Mouse (Mus musculus): ENCODE data around the gene Pbx1. TPM values are rescaled to one million over a fixed set of nuclear protein-coding genes. Genes with fewer than 3 reads are reported as not detected.

Pbx1 gene
- polyA plus RNA-seq, 1 experiment, result 332 TPM

DNA sequence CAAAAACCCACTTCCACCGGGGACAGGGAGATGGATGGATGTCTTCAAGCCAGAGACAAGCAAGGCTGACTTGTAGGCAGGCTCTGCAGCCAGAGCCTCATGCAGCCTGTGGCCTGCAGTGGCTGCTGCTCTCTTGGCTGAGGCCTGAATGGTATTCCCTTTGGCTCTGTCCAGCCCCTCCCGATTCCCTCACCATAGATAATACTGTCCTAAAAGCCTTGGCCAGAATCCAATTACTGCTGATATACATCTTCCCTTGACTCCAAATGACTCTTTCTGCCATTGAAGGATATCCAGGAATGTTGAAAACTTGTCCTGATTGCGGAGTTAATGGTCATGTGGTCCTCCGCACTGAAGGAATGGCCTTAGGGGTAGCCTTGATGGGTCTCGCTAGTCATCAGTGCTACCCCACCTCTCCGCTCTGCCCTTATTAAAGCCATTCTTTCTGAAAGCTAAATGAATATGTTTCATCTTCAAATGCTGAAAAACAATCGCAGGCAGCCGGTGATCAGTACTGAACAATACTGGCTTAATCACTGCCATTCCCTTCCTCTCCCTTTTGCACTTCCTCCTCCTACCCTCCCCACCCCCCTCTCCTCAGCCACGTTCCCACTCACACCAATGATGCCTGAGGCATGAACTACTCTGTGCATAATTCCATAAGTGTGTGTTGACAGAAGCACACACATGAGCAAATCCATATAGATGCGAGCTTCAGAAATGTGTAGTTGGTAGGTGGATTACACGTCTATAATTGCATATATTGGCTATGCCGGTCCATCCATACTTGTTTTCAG, 166.3 kb downstream of the Pbx1 start:
- 55% methylated on average over 12 of the region's 12 CpGs for WGBS
- Histone ChIP-seq H3K27ac (ENCODE audit: insufficient read depth, low read depth, low read length) (no peak overlapping the region), H3K4me3 (ENCODE audit: insufficient read depth, low read depth, low read length) (no peak overlapping the region), H3K4me1 (ENCODE audit: control insufficient read depth, insufficient read depth, low read length) (peaks cover 25% of the 10 kb centered on the region)
- TF ChIP-seq CTCF (IDR thresholded peaks at IDR 0.05; ENCODE audit: insufficient read depth, low read depth, low read length), result no peak
- no peak for TF ChIP-seq POLR2A (IDR thresholded peaks at IDR 0.05; ENCODE audit: insufficient read depth, low read depth, low read length)

DNA sequence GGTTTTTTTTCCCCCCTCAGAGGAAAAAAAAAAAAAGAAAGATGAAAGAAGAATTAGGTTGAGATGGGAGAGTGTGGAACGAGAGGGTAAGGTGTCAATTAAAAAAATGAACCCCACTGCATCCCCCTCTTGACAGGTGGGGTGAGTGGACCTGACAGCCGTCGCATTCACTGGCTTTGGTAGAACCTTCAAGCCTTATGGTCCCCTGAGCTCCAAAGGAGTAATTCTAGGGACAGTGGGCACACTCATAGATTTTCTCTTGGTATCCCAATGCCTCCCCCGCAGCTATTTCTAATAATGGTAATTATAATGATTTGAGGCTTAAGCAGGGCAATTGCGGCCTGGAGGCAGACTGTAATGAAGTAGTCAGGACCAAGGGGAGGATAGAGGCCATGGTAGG, 167.0 kb downstream of the Pbx1 start:
- WGBS, result 55% methylated on average over 5 of the region's 5 CpGs
- TF ChIP-seq POLR2A (IDR thresholded peaks at IDR 0.05; ENCODE audit: insufficient read depth, low read depth, low read length) (no peak), CTCF (IDR thresholded peaks at IDR 0.05; ENCODE audit: insufficient read depth, low read depth, low read length) (no peak)
- no peak overlapping the region for H3K4me3 ChIP-seq (ENCODE audit: insufficient read depth, low read depth, low read length)
- H3K4me1 ChIP-seq (ENCODE audit: control insufficient read depth, insufficient read depth, low read length), result peaks cover 28% of the 10 kb centered on the region
- no peak overlapping the region for H3K27ac ChIP-seq (ENCODE audit: insufficient read depth, low read depth, low read length)

DNA sequence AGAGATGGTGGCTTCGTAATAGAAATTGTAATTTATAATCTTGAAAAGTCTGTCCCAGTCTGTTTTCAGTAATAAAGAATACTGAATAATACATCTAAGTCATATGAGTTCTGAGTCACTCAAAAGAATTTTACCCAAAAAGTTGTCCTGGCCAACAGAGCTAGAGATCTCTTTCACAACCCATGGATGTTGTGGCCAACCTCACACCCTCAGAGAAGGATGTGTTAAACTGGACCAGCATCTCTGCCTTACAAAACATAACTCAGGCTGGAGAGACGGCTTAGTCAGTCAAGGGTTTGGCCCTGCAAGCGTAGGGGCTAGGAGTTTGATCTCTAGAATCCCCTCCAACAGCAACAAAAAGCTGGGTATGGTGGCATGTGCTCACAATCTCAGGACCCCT, 171.7 kb downstream of the Pbx1 start:
- Histone ChIP-seq H3K4me1 (ENCODE audit: control insufficient read depth, insufficient read depth, low read length) (peaks cover 15% of the 10 kb centered on the region), H3K27ac (ENCODE audit: insufficient read depth, low read depth, low read length) (no peak overlapping the region), H3K4me3 (ENCODE audit: insufficient read depth, low read depth, low read length) (no peak overlapping the region)
- TF ChIP-seq POLR2A (IDR thresholded peaks at IDR 0.05; ENCODE audit: insufficient read depth, low read depth, low read length) (no peak), CTCF (IDR thresholded peaks at IDR 0.05; ENCODE audit: insufficient read depth, low read depth, low read length) (no peak)
- 83% methylated on average over 3 of the region's 3 CpGs for WGBS

DNA sequence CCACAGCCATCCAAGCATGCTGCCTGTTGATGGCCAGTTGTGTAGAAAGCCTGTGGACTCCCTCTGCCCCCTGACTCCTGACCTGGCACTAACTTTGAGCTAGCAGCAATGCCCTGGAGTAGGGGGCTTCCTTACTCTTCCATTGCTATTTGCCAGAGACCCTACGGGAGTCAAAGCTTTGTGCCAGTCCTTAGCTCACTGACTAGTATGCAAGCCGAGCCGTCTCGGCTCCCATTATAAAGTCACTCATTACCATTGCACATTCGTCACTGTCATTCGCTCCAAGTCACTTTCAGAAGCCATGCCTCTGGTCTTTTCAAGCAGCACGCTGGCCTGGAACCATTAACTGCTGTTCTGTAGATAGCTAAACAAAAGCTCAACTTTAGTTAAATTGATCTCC, 173.2 kb downstream of the Pbx1 start:
- no peak overlapping the region for H3K4me3 ChIP-seq (ENCODE audit: insufficient read depth, low read depth, low read length)
- 54% methylated on average over 7 of the region's 7 CpGs for WGBS

DNA sequence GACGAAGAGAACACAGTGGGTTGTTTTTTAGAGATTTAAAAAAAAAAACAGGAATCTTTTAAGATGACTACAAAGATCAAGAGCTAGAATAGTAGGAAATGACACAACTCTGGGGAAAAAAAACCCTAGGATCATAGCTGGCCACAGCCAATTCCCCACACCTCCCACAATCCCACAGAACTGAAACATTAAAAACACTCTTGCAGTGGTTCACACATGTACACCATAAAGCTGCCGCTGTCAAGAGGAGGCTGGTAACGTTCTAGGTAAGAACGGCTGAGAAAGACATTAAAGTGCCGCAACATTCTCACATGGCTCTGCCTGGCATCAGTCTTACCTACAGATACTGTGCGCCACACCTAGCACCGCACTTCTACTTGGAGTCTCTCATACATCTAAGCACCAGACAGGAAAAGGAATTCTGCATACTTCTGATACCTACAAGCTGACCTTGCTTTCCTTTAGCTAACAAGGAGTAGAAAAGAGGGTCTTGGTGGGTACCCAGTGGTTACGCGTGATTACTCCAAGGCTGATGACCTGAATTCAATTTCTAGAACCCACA, 176.6 kb downstream of the Pbx1 start:
- WGBS, result 85% methylated on average over 9 of the region's 9 CpGs
- Histone ChIP-seq H3K4me1 (ENCODE audit: control insufficient read depth, insufficient read depth, low read length) (peaks cover 9% of the 10 kb centered on the region; the same call in 1 of the 2 replicates), H3K4me3 (ENCODE audit: insufficient read depth, low read depth, low read length) (no peak overlapping the region), H3K27ac (ENCODE audit: insufficient read depth, low read depth, low read length) (no peak overlapping the region)
- TF ChIP-seq POLR2A (IDR thresholded peaks at IDR 0.05; ENCODE audit: insufficient read depth, low read depth, low read length) (no peak), CTCF (IDR thresholded peaks at IDR 0.05; ENCODE audit: insufficient read depth, low read depth, low read length) (no peak)

More for the DNA sequence above, 173.2 kb downstream of the Pbx1 start:
- TF ChIP-seq POLR2A (IDR thresholded peaks at IDR 0.05; ENCODE audit: insufficient read depth, low read depth, low read length) (no peak), CTCF (IDR thresholded peaks at IDR 0.05; ENCODE audit: insufficient read depth, low read depth, low read length) (no peak)
- Histone ChIP-seq H3K27ac (ENCODE audit: insufficient read depth, low read depth, low read length) (no peak overlapping the region), H3K4me1 (ENCODE audit: control insufficient read depth, insufficient read depth, low read length) (peaks cover 10% of the 10 kb centered on the region; the same call in 1 of the 2 replicates)

DNA sequence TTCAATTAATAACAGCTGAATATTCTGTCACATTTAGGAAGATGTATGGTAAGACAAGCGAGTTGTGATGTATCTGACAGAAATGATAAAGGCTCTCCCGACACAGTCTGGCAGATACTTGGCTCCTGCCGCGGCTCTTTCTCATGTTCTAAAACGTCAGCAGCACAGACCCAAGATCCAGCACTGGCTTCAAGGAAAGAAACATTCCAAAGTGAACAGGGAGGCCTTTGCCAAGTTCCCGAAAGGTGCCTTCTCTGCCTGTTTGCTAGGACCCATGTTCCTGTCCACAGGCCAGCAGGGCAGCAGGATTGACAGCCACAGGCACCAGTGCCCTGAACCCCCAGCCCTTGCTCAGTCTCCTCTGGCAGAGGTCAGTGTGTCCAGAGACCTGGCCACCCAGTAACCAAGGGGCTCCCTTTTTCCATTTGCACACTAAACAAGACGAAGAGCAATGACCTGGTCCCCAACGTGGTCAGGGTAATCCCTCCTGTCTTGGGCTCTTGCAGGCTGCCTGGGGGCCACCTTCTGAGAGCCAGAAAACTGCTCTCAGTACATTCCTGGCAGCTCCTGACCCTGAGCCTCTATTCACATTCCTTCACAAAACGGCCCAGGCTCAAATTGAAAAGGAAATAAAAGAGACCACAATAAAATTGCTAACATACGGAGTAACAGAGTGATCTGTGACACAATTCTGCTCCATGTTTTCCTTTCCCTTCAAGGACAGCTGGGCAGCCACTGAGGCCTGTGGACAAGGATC, 184.9 kb downstream of the Pbx1 start:
- Histone ChIP-seq H3K4me1 (ENCODE audit: control insufficient read depth, insufficient read depth, low read length) (peaks cover 25% of the 10 kb centered on the region), H3K27ac (ENCODE audit: insufficient read depth, low read depth, low read length) (0 out of 2 replicates have a peak overlapping the region, but pooled peaks have one; percentile 24), H3K4me3 (ENCODE audit: insufficient read depth, low read depth, low read length) (no peak overlapping the region)
- TF ChIP-seq CTCF (IDR thresholded peaks at IDR 0.05; ENCODE audit: insufficient read depth, low read depth, low read length), result no peak
- TF ChIP-seq POLR2A (IDR thresholded peaks at IDR 0.05; ENCODE audit: insufficient read depth, low read depth, low read length), result no peak
- WGBS, result 26% methylated on average over 10 of the region's 10 CpGs

DNA sequence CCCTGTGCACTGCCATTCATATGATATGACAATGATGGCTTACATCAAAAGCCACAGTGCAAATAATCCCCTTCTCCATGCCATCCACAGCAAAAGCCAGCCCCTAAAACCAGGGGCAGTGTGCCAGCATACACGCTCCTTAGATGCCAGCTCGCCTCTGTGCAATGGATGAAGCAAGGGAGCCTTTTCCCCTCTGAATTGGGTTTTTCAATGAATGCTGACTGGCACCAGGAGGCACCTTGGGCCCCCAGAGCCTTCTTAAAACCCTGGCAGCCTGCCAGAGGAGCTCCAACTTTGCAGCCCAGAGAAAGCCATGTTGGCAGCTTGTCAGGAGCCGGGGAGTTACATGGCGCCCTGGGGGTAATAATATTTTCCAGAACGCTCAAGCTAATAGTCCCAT, 186.5 kb downstream of the Pbx1 start:
- peaks cover 35% of the 10 kb centered on the region for H3K4me1 ChIP-seq (ENCODE audit: control insufficient read depth, insufficient read depth, low read length)
- TF ChIP-seq POLR2A (IDR thresholded peaks at IDR 0.05; ENCODE audit: insufficient read depth, low read depth, low read length), result no peak
- TF ChIP-seq CTCF (IDR thresholded peaks at IDR 0.05; ENCODE audit: insufficient read depth, low read depth, low read length), result no peak
- peak overlapping the region; percentile 50; the same call in 1 of the 2 replicates for H3K27ac ChIP-seq (ENCODE audit: insufficient read depth, low read depth, low read length)
- no peak overlapping the region for H3K4me3 ChIP-seq (ENCODE audit: insufficient read depth, low read depth, low read length)
- WGBS, result 37% methylated on average over 5 of the region's 5 CpGs

DNA sequence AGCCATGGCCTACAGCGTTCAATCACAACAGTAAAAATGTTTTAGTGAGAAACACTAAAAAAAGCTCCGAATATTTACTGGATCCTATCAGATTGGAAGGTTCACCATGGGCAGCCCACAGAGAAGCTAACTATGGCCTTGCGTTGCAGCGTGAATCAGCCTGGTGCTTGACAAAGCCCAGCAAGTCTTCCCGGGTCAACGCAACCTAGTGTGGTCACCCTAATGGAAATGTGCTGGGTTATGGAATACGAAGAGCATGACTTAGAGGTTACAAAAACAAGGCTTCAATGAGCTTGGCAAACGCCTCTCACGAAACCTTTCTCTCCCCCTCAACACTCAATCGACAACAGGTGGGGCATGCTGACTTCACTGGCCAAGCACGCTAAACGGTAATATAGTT, 188.3 kb downstream of the Pbx1 start:
- TF ChIP-seq CTCF (IDR thresholded peaks at IDR 0.05; ENCODE audit: insufficient read depth, low read depth, low read length), result no peak
- TF ChIP-seq POLR2A (IDR thresholded peaks at IDR 0.05; ENCODE audit: insufficient read depth, low read depth, low read length), result no peak
- peaks cover 38% of the 10 kb centered on the region for H3K4me1 ChIP-seq (ENCODE audit: control insufficient read depth, insufficient read depth, low read length)
- peak overlapping the region; percentile 31; the same call in 1 of the 2 replicates for H3K27ac ChIP-seq (ENCODE audit: insufficient read depth, low read depth, low read length)
- WGBS, result 62% methylated on average over 12 of the region's 12 CpGs
- no peak overlapping the region for H3K4me3 ChIP-seq (ENCODE audit: insufficient read depth, low read depth, low read length)

DNA sequence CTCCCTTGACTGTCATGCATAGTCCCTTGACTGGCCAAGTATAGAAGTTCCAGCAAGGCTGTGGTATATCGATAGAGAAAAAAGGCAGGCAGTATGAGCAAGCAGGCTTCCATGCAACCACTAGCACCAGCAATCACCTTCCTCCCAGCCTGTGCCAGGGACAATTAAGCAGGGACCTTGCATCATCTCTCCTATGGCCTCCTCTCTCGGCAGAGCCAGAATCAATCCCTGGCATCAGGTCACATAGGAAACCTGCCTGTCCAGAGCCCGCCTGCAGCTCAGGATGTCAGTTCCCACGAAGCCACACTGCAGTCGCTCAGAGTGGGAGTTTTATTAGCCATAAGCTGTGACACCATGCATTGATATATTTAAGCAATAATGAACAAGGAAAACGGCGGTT, 189.0 kb downstream of the Pbx1 start:
- Histone ChIP-seq H3K27ac (ENCODE audit: insufficient read depth, low read depth, low read length) (peak overlapping the region; percentile 75), H3K4me3 (ENCODE audit: insufficient read depth, low read depth, low read length) (no peak overlapping the region), H3K4me1 (ENCODE audit: control insufficient read depth, insufficient read depth, low read length) (peaks cover 38% of the 10 kb centered on the region)
- WGBS, result 34% methylated on average over 7 of the region's 7 CpGs
- no peak for TF ChIP-seq POLR2A (IDR thresholded peaks at IDR 0.05; ENCODE audit: insufficient read depth, low read depth, low read length)
- TF ChIP-seq CTCF (IDR thresholded peaks at IDR 0.05; ENCODE audit: insufficient read depth, low read depth, low read length), result no peak
